Mouse (Mus musculus) left cerebral cortex, postnatal 10 days (tissue): ENCODE data around the gene Bst2. TPM values are rescaled to one million over a fixed set of nuclear protein-coding genes. Genes with fewer than 3 reads are reported as not detected.

Experiments used
- DNase-seq, 2 experiments: peaks; one replicate each; pipeline ENCODE4 v3.0.0; 2021 to 2022; ENCODE audit warnings: low spot score in 2 of 2, mixed read lengths in 1 of 2; ENCODE audit errors: extremely low spot score in 1 of 2
- intact Hi-C: fragments of 180-260 bp; cut with DNase I; formaldehyde crosslinking; loops from one replicate; pipeline ENCODE4 v1.15.1; 2025
- total RNA-seq, 2 experiments: library from RNA; stranded (reverse); gene quantifications; 2 replicates each; pipeline ENCODE4 v1.2.3; 2021

Gene Bst2
- total RNA-seq, 2 experiments from 2014 or later: 0.95 to 3.4 TPM

GRCm38 (mm10) chr8:71496481-71496880, 40.8 kb downstream of the Bst2 start:
- peak in 1 of 2 experiments; percentile 91 for DNase-seq
- intact Hi-C loops: no loop called here

- intact Hi-C loops: loop anchor here (2.0 kb wide), 1 partner anchor 25 kb away; no protein-coding TSS in a partner anchor
- DNase-seq: no peak
Measured at GRCm38 (mm10) chr8:71495811-71496210, 41.4 kb downstream of the Bst2 start.

- DNase-seq: peak in 1 of 2 experiments; percentile 88
- intact Hi-C loops: loop anchor here (2.0 kb wide), 1 partner anchor 26 kb away; no protein-coding TSS in a partner anchor
Measured at GRCm38 (mm10) chr8:71495039-71495438, 42.2 kb downstream of the Bst2 start.

GRCm38 (mm10) chr8:71488454-71488853, 48.8 kb downstream of the Bst2 start:
- intact Hi-C loops: no loop called here

GRCm38 (mm10) chr8:71487691-71488445, 49.4 kb downstream of the Bst2 start, which contains the start of gene Gtpbp3:
Gtpbp3 (plus strand) TSS chr8:71488103.
- intact Hi-C loops: no loop called here
- DNase-seq: peak; percentile 73 to 88

More at GRCm38 (mm10) chr8:71488454-71488853, 48.8 kb downstream of the Bst2 start:
- DNase-seq: peak; percentile 87 to 94

- no peak for DNase-seq
- intact Hi-C loops: no loop called here
Measured at GRCm38 (mm10) chr8:71486136-71486529, 51.1 kb downstream of the Bst2 start.

- peak; percentile 78 to 92 for DNase-seq
- intact Hi-C loops: no loop called here
Measured at GRCm38 (mm10) chr8:71485142-71486135, 51.8 kb downstream of the Bst2 start, which contains the start of gene Ano8. Ano8 (minus strand) TSS chr8:71485963.

GRCm38 (mm10) chr8:71484736-71485135, 52.5 kb downstream of the Bst2 start:
- intact Hi-C loops: no loop called here
- no peak for DNase-seq

Other genes with a start within 250 kb of the Bst2 start
- 100 to 1,000 TPM in 1 of 2 experiments, 10 to 100 TPM in 1; 97.6 to 103 TPM for gene Use1, start 170.6 kb downstream of the Bst2 start, total RNA-seq
- 10 to 100 TPM; 17.1 to 21.3 TPM for gene Ocel1, start 166.2 kb downstream of the Bst2 start, total RNA-seq
- gene Nr2f6, start 155.5 kb downstream of the Bst2 start, total RNA-seq: 10 to 100 TPM; 21.9 to 26.2 TPM
- 1 to 10 TPM; 5.0 to 5.9 TPM for gene Ushbp1, start 141.7 kb downstream of the Bst2 start, total RNA-seq
- 10 to 100 TPM; 73.4 to 86.2 TPM for gene Babam1, start 140.6 kb downstream of the Bst2 start, total RNA-seq
- 1 to 10 TPM in 1 of 2 experiments, under 1 TPM in 1; 0.79 to 1.2 TPM for gene Ankle1, start 131.4 kb downstream of the Bst2 start, total RNA-seq
- gene Abhd8, start 73.8 kb downstream of the Bst2 start, total RNA-seq: 100 to 1,000 TPM; 171 to 183 TPM
- gene Mrpl34, start 72.5 kb downstream of the Bst2 start, total RNA-seq: 10 to 100 TPM; 67.1 to 72.5 TPM
- gene Dda1, start 68.3 kb downstream of the Bst2 start, total RNA-seq: 100 to 1,000 TPM; 120 to 127 TPM
- 10 to 100 TPM; 67.7 to 71.5 TPM for gene Ano8, start 51.5 kb downstream of the Bst2 start, total RNA-seq
- 10 to 100 TPM; 29.0 to 29.2 TPM for gene Gtpbp3, start 49.4 kb downstream of the Bst2 start, total RNA-seq
- gene Plvap, start 25.7 kb downstream of the Bst2 start, total RNA-seq: 1 to 10 TPM; 5.6 to 7.3 TPM
- not detected for gene Ccdc194, start 11.7 kb downstream of the Bst2 start, total RNA-seq
- 10 to 100 TPM; 35.1 to 36.6 TPM for gene Mvb12a, start 5.5 kb upstream of the Bst2 start, total RNA-seq
- not detected for gene Tmem221, start 21.4 kb upstream of the Bst2 start, total RNA-seq
- not detected for gene Nxnl1, start 29.1 kb upstream of the Bst2 start, total RNA-seq
- 10 to 100 TPM; 69.5 to 73.6 TPM for gene Slc27a1, start 31.4 kb upstream of the Bst2 start, total RNA-seq
- 10 to 100 TPM; 63.1 to 75.1 TPM for gene Pgls, start 54.7 kb upstream of the Bst2 start, total RNA-seq
- gene Fam129c, start 60.2 kb upstream of the Bst2 start, total RNA-seq: 1 to 10 TPM; 3.4 to 3.5 TPM
- 10 to 100 TPM; 65.9 to 71.6 TPM for gene Colgalt1, start 73.5 kb upstream of the Bst2 start, total RNA-seq
- 100 to 1,000 TPM; 279 to 290 TPM for gene Unc13a, start 134.3 kb upstream of the Bst2 start, total RNA-seq
- gene Jak3, start 138.8 kb upstream of the Bst2 start, total RNA-seq: 1 to 10 TPM; 6.1 to 6.6 TPM
- 1 to 10 TPM; 1.2 to 2.0 TPM for gene Insl3, start 151.8 kb upstream of the Bst2 start, total RNA-seq
- under 1 TPM; 0.26 to 0.41 TPM for gene B3gnt3, start 164.3 kb upstream of the Bst2 start, total RNA-seq
- 100 to 1,000 TPM; 139 to 143 TPM for gene Fcho1, start 188.3 kb upstream of the Bst2 start, total RNA-seq